Mouse (Mus musculus) ES-Bruce4 (cell line): ENCODE measurements around the gene Coa7.

Experiments used
- CTCF ChIP-seq: IDR thresholded peaks from one replicate; pipeline ENCODE4 v1.8.1; 2011; ENCODE audit warnings: low read depth, low read length
- POLR2A ChIP-seq: IDR thresholded peaks from one replicate; pipeline ENCODE4 v1.8.1; 2011; ENCODE audit warnings: low read length; ENCODE audit not compliant: insufficient read depth

DNA sequence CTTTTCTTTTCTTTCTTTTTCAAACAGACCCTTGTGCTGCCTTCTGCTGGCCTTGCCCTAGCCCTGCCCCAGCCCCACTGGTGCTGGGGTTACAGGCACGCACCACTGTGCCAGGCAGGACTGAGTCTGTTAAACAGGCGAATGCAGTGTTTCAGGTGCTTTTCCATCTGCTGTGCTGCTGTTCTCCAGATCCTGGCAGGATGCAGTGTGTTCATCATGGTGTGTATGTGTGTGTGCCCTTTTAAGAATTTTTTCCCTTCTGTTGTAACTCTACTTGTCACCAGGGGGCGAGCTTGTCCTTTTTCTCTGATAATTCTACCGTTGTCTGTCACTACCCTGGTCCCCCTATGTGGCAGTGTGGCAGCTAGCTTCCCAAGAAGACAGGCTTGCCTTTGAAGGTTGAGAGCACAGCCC lies 11.3 kb downstream of the Coa7 start:
- TF ChIP-seq POLR2A (no peak), CTCF (peak; percentile 27)
